Mouse (Mus musculus) intestine, postnatal 0 days (tissue): ENCODE measurements around the gene 0610010K14Rik. TPM values are rescaled to one million over a fixed set of nuclear protein-coding genes. Genes with fewer than 3 reads are reported as not detected.

Source experiments
- ATAC-seq: fragments of 200-750 bp; cut with Nextera tagmentation; 2 replicates; pipeline ENCODE4 v1.8.0; 2017; ENCODE audit warnings: mild to moderate bottlenecking, moderate TSS enrichment, moderate library complexity
- H3K27ac ChIP-seq: fragments of 300-500 bp; sonication (generic); 2 replicates; pipeline ENCODE4 v1.5.1; 2014; ENCODE audit warnings: mild to moderate bottlenecking, low read depth, low read length, moderate library complexity
- H3K27me3 ChIP-seq: fragments of 300-500 bp; sonication (generic); replicated peaks from 2 replicates; pipeline ENCODE4 v1.6.1; 2014; ENCODE audit warnings: low read length, mixed read lengths; ENCODE audit not compliant: control insufficient read depth, insufficient read depth
- H3K36me3 ChIP-seq: fragments of 300-500 bp; sonication (generic); 2 replicates; pipeline ENCODE4 v1.6.1; 2014; ENCODE audit warnings: mild to moderate bottlenecking, moderate library complexity; ENCODE audit not compliant: control insufficient read depth, insufficient read depth
- H3K4me1 ChIP-seq: fragments of 300-500 bp; sonication (generic); replicated peaks from 2 replicates; pipeline ENCODE4 v1.6.1; 2014; ENCODE audit warnings: antibody characterized with exemption, low read length, mixed read lengths; ENCODE audit not compliant: control insufficient read depth, insufficient read depth
- H3K4me2 ChIP-seq: fragments of 300-500 bp; sonication (generic); replicated peaks from 2 replicates; pipeline ENCODE4 v1.6.1; 2014; ENCODE audit warnings: low read depth, mild to moderate bottlenecking, moderate library complexity
- H3K4me3 ChIP-seq: fragments of 300-500 bp; sonication (generic); 2 replicates; pipeline ENCODE4 v1.5.1; 2014; ENCODE audit warnings: low read depth, low read length
- H3K9ac ChIP-seq: fragments of 300-500 bp; sonication (generic); 2 replicates; pipeline ENCODE4 v1.6.1; 2014; ENCODE audit warnings: mild to moderate bottlenecking, low read depth, low read length
- H3K9me3 ChIP-seq: fragments of 300-500 bp; sonication (generic); 2 replicates; pipeline ENCODE4 v1.6.1; 2016; ENCODE audit warnings: mixed run types; ENCODE audit not compliant: control insufficient read depth
- CTCF ChIP-seq: sonication (generic); IDR thresholded peaks from 2 replicates; pipeline ENCODE4 v1.5.1; 2016; ENCODE audit warnings: low read depth, mild to moderate bottlenecking, control low read depth, antibody characterized with exemption, moderate library complexity
- WGBS: fragments of 180-500 bp; shearing (Covaris S2); extraction: QIAGEN DNeasy Blood & Tissue Kit; methylation state at CpG from one replicate; pipeline ENCODE4 v1.1.7; 2014; 5-methylcytosine and 5-hydroxymethylcytosine counted together
- polyA plus RNA-seq: library from polyadenylated mRNA; unstranded; fragments of >200 nt; fragmentation: Nextera tagmentation; extraction: Ambion mirVana; gene quantifications from 2 replicates; pipeline ENCODE4 v1.2.1, GENCODE M21; 2015

0610010K14Rik gene
- 70.3 and 72.7 TPM in 2 replicates for polyA plus RNA-seq

GRCm38 (mm10) chr11:70237457-70238167 lies at the start of gene 0610010K14Rik:
Gene 0610010K14Rik (minus strand): TSS chr11:70237914.
- under 1% methylated on average over 69 of the region's 70 CpGs for WGBS
- peak; percentile 93 for ATAC-seq
- Histone ChIP-seq H3K36me3 (peaks cover 11% of the 10 kb centered on the region; the same call in 1 of the 2 replicates), H3K9me3 (no peaks in the 10 kb centered on the region), H3K4me1 (peaks cover 5% of the 10 kb centered on the region; the same call in 1 of the 2 replicates), H3K9ac (peak within 1 kb of the TSS; percentile 81), H3K4me2 (peak within 1 kb of the TSS; percentile 70), H3K27me3 (no peaks in the 10 kb centered on the region), H3K27ac (peak within 1 kb of the TSS; percentile 85), H3K4me3 (peak within 1 kb of the TSS; percentile 91)
- peak; percentile 85 for TF ChIP-seq CTCF

GRCm38 (mm10) chr11:70285686-70286085 lies 48.0 kb upstream of the 0610010K14Rik start:
- no peaks in the 10 kb centered on the region for H3K9me3 ChIP-seq
- TF ChIP-seq CTCF, result no peak
- no peak overlapping the region for H3K9ac ChIP-seq
- no peaks in the 10 kb centered on the region for H3K36me3 ChIP-seq
- no peak overlapping the region for H3K4me2 ChIP-seq
- WGBS, result 69% methylated on average over 5 of the region's 5 CpGs
- H3K4me1 ChIP-seq, result no peaks in the 10 kb centered on the region
- H3K27ac ChIP-seq, result no peak overlapping the region
- H3K4me3 ChIP-seq, result no peak overlapping the region
- ATAC-seq, result no peak
- H3K27me3 ChIP-seq, result no peaks in the 10 kb centered on the region

- no peak overlapping the region for H3K27ac ChIP-seq
- WGBS, result 51% methylated on average over 3 of the region's 3 CpGs
- ATAC-seq, result 0 out of 2 replicates have a peak, but pooled peaks have one; percentile 31
Observed at GRCm38 (mm10) chr11:70284757-70285156, 47.0 kb upstream of the 0610010K14Rik start.

GRCm38 (mm10) chr11:70283666-70284065 lies 46.0 kb upstream of the 0610010K14Rik start:
- no peak overlapping the region for H3K27ac ChIP-seq
- no peak overlapping the region for H3K9ac ChIP-seq
- no peaks in the 10 kb centered on the region for H3K36me3 ChIP-seq
- no peaks in the 10 kb centered on the region for H3K9me3 ChIP-seq
- H3K4me1 ChIP-seq, result no peaks in the 10 kb centered on the region
- no peak for ATAC-seq
- H3K27me3 ChIP-seq, result no peaks in the 10 kb centered on the region
- no peak overlapping the region for H3K4me2 ChIP-seq
- WGBS, result 65% methylated on average over 4 of the region's 4 CpGs
- no peak overlapping the region for H3K4me3 ChIP-seq
- no peak for TF ChIP-seq CTCF

More at GRCm38 (mm10) chr11:70284757-70285156, 47.0 kb upstream of the 0610010K14Rik start:
- Histone ChIP-seq H3K4me3 (no peak overlapping the region), H3K4me1 (no peaks in the 10 kb centered on the region), H3K4me2 (no peak overlapping the region), H3K9me3 (no peaks in the 10 kb centered on the region), H3K27me3 (no peaks in the 10 kb centered on the region), H3K36me3 (no peaks in the 10 kb centered on the region), H3K9ac (no peak overlapping the region)
- TF ChIP-seq CTCF, result no peak

- Histone ChIP-seq H3K36me3 (no peaks in the 10 kb centered on the region), H3K27me3 (no peaks in the 10 kb centered on the region), H3K27ac (no peak overlapping the region), H3K9me3 (no peaks in the 10 kb centered on the region), H3K4me1 (no peaks in the 10 kb centered on the region), H3K4me3 (no peak overlapping the region), H3K9ac (no peak overlapping the region), H3K4me2 (no peak overlapping the region)
- WGBS, result 61% methylated on average over 3 of the region's 3 CpGs
- no peak for TF ChIP-seq CTCF
- no peak for ATAC-seq
Observed at GRCm38 (mm10) chr11:70280441-70280840, 42.7 kb upstream of the 0610010K14Rik start.

- no peak for ATAC-seq
- Histone ChIP-seq H3K9ac (no peak overlapping the region), H3K4me1 (no peaks in the 10 kb centered on the region), H3K4me2 (no peak overlapping the region), H3K4me3 (no peak overlapping the region), H3K27me3 (no peaks in the 10 kb centered on the region), H3K36me3 (no peaks in the 10 kb centered on the region), H3K9me3 (no peaks in the 10 kb centered on the region), H3K27ac (no peak overlapping the region)
- WGBS, result 90% methylated on average over 3 of the region's 3 CpGs
- TF ChIP-seq CTCF, result no peak
Observed at GRCm38 (mm10) chr11:70278961-70279360, 41.2 kb upstream of the 0610010K14Rik start.
